Comparison of ENCODE assay signal across 8 mouse cellular contexts in genomic region chr11:115297214-115297826, GRCm38 (mm10). TPM values are rescaled to one million over a fixed set of nuclear protein-coding genes. Genes with fewer than 3 reads are reported as not detected.
A peak's percentile ranks its signal among the peaks of the same experiment; 100 is the strongest.
DNase-seq lines count a peak whose midpoint lies in the region; ATAC-seq and TF ChIP-seq lines count a peak whose summit lies in the region.

Gene Fads6, minus strand, starts transcription at chr11:115297663.

- under 1% methylated on average over 44 of the region's 44 CpGs for WGBS in embryonic facial prominence, embryonic 12.5 days
- WGBS in heart, embryonic 11.5 days (ENCODE audit: insufficient replicate concordance) = 1% methylated on average over 44 of the region's 44 CpGs
- WGBS in limb, embryonic 14.5 days = 2% methylated on average over 36 of the region's 44 CpGs
- WGBS in midbrain, embryonic 14.5 days = under 1% methylated on average over 44 of the region's 44 CpGs
- WGBS in stomach, postnatal 0 days = under 1% methylated on average over 42 of the region's 44 CpGs

- H3K27ac ChIP-seq in embryonic facial prominence, embryonic 12.5 days = no peak within 1 kb of the TSS
- no peak within 1 kb of the TSS for H3K27ac ChIP-seq in heart, embryonic 11.5 days (ENCODE audit: low read depth, low read length)
- no peak within 1 kb of the TSS for H3K27ac ChIP-seq in limb, embryonic 14.5 days (replicated peaks; ENCODE audit: low read depth, low read length)
- H3K27ac ChIP-seq in midbrain, embryonic 14.5 days (replicated peaks; ENCODE audit: low read depth, low read length) = peak within 1 kb of the TSS; percentile 49; the same call in 1 of the 2 replicates
- H3K27ac ChIP-seq in stomach, postnatal 0 days (replicated peaks) = peak within 1 kb of the TSS; percentile 24; the same call in 1 of the 2 replicates

- TF ChIP-seq EP300 in stomach, postnatal 0 days (optimal IDR thresholded peaks at IDR 0.05) = no peak

- TF ChIP-seq POLR2A in limb, embryonic 14.5 days (IDR thresholded peaks at IDR 0.05; ENCODE audit: borderline replicate concordance, extremely low read depth, insufficient read depth, insufficient read length) = no peak

- ATAC-seq in embryonic facial prominence, embryonic 12.5 days (ENCODE audit: insufficient number of reproducible peaks, insufficient read depth, low FRiP score, low TSS enrichment) = peak; percentile 42
- ATAC-seq in heart, embryonic 11.5 days (replicated peaks; ENCODE audit: insufficient number of reproducible peaks, low FRiP score, low TSS enrichment) = 0 out of 2 replicates have a peak, but pooled peaks have one; percentile 33
- ATAC-seq in limb, embryonic 14.5 days (ENCODE audit: low FRiP score, low read depth) = peak; percentile 23; the same call in 1 of the 2 replicates
- ATAC-seq in midbrain, embryonic 14.5 days (ENCODE audit: low FRiP score, low TSS enrichment) = peak; percentile 67; the same call in 1 of the 2 replicates
- ATAC-seq in stomach, postnatal 0 days (ENCODE audit: low FRiP score, low TSS enrichment) = peak; percentile 73

- H3K36me3 ChIP-seq in embryonic facial prominence, embryonic 12.5 days = no peaks in the 10 kb centered on the region
- no peaks in the 10 kb centered on the region for H3K36me3 ChIP-seq in heart, embryonic 11.5 days (ENCODE audit: control insufficient read depth, insufficient read depth, low read length)
- no peaks in the 10 kb centered on the region for H3K36me3 ChIP-seq in limb, embryonic 14.5 days (ENCODE audit: control insufficient read depth, insufficient read depth, low read length)
- H3K36me3 ChIP-seq in midbrain, embryonic 14.5 days (ENCODE audit: control insufficient read depth, insufficient read depth, low read length) = no peaks in the 10 kb centered on the region
- H3K36me3 ChIP-seq in stomach, postnatal 0 days (ENCODE audit: control insufficient read depth, insufficient read depth, low read length) = no peaks in the 10 kb centered on the region

- peaks cover 43% of the 10 kb centered on the region for H3K27me3 ChIP-seq in embryonic facial prominence, embryonic 12.5 days
- peaks cover 36% of the 10 kb centered on the region for H3K27me3 ChIP-seq in heart, embryonic 11.5 days (ENCODE audit: control insufficient read depth, insufficient read depth, low read length)
- H3K27me3 ChIP-seq in limb, embryonic 14.5 days (ENCODE audit: control insufficient read depth, insufficient read depth, low read length) = peaks cover 27% of the 10 kb centered on the region
- H3K27me3 ChIP-seq in midbrain, embryonic 14.5 days (ENCODE audit: control insufficient read depth, insufficient read depth, low read length) = no peaks in the 10 kb centered on the region; the same call in 1 of the 2 replicates
- no peaks in the 10 kb centered on the region for H3K27me3 ChIP-seq in stomach, postnatal 0 days (ENCODE audit: control insufficient read depth, insufficient read depth, low read length)

- peak within 1 kb of the TSS; percentile 49 for H3K9ac ChIP-seq in embryonic facial prominence, embryonic 12.5 days
- H3K9ac ChIP-seq in heart, embryonic 11.5 days (ENCODE audit: low read depth, low read length) = peak within 1 kb of the TSS; percentile 11
- peak within 1 kb of the TSS; percentile 49 for H3K9ac ChIP-seq in limb, embryonic 14.5 days (ENCODE audit: low read depth, low read length, severe bottlenecking)
- peak within 1 kb of the TSS; percentile 62 for H3K9ac ChIP-seq in midbrain, embryonic 14.5 days (replicated peaks; ENCODE audit: low read length)
- peak within 1 kb of the TSS; percentile 56 for H3K9ac ChIP-seq in stomach, postnatal 0 days (ENCODE audit: low read length)

- DNase-seq in B cell, adult 2 months = peak; percentile 47 to 50
- peak; percentile 86 for DNase-seq in adrenal gland, adult 8-10 months
- peak; percentile 71 for DNase-seq in kidney, adult 9 months
- no peak for DNase-seq in limb, embryonic 14.5 days (ENCODE audit: low spot score)
- peak; percentile 83 for DNase-seq in midbrain, embryonic 14.5 days
- DNase-seq in stomach, postnatal 0 days (ENCODE audit: low spot score) = peak; percentile 80

- peaks cover 8% of the 10 kb centered on the region; the same call in 1 of the 2 replicates for H3K4me1 ChIP-seq in embryonic facial prominence, embryonic 12.5 days
- peaks cover 4% of the 10 kb centered on the region; the same call in 1 of the 2 replicates for H3K4me1 ChIP-seq in heart, embryonic 11.5 days (ENCODE audit: control insufficient read depth, insufficient read depth, low read length)
- H3K4me1 ChIP-seq in limb, embryonic 14.5 days (ENCODE audit: control insufficient read depth, insufficient read depth, low read length) = no peaks in the 10 kb centered on the region
- 0 out of 2 replicates have a peak, but pooled peaks cover 8% of the 10 kb centered on the region for H3K4me1 ChIP-seq in midbrain, embryonic 14.5 days (ENCODE audit: control insufficient read depth, insufficient read depth, low read length)
- H3K4me1 ChIP-seq in stomach, postnatal 0 days (replicated peaks; ENCODE audit: control insufficient read depth, insufficient read depth) = peaks cover 3% of the 10 kb centered on the region; the same call in 1 of the 2 replicates

- peaks cover 6% of the 10 kb centered on the region; the same call in 1 of the 2 replicates for H3K9me3 ChIP-seq in embryonic facial prominence, embryonic 12.5 days
- no peaks in the 10 kb centered on the region for H3K9me3 ChIP-seq in heart, embryonic 11.5 days (replicated peaks; ENCODE audit: control insufficient read depth, low read length)
- H3K9me3 ChIP-seq in limb, embryonic 14.5 days (ENCODE audit: control insufficient read depth, low read length) = no peaks in the 10 kb centered on the region
- H3K9me3 ChIP-seq in midbrain, embryonic 14.5 days (ENCODE audit: control insufficient read depth, low read length) = no peaks in the 10 kb centered on the region
- H3K9me3 ChIP-seq in stomach, postnatal 0 days (ENCODE audit: control insufficient read depth, low read length) = no peaks in the 10 kb centered on the region

- H3K4me2 ChIP-seq in embryonic facial prominence, embryonic 12.5 days (replicated peaks) = peak within 1 kb of the TSS; percentile 81
- H3K4me2 ChIP-seq in heart, embryonic 11.5 days = peak within 1 kb of the TSS; percentile 75
- H3K4me2 ChIP-seq in limb, embryonic 14.5 days (replicated peaks; ENCODE audit: low read depth, low read length, severe bottlenecking) = peak within 1 kb of the TSS; percentile 84
- peak within 1 kb of the TSS; percentile 78 for H3K4me2 ChIP-seq in midbrain, embryonic 14.5 days (ENCODE audit: low read length)
- H3K4me2 ChIP-seq in stomach, postnatal 0 days (replicated peaks; ENCODE audit: low read depth) = peak within 1 kb of the TSS; percentile 81

- H3K4me3 ChIP-seq in embryonic facial prominence, embryonic 12.5 days = peak within 1 kb of the TSS; percentile 45
- peak within 1 kb of the TSS; percentile 40 for H3K4me3 ChIP-seq in heart, embryonic 11.5 days (ENCODE audit: low read depth, low read length)
- H3K4me3 ChIP-seq in limb, embryonic 14.5 days (replicated peaks; ENCODE audit: low read length) = peak within 1 kb of the TSS; percentile 41
- peak within 1 kb of the TSS; percentile 50 for H3K4me3 ChIP-seq in midbrain, embryonic 14.5 days (replicated peaks; ENCODE audit: low read depth, low read length)
- H3K4me3 ChIP-seq in stomach, postnatal 0 days (ENCODE audit: low read depth, low read length) = peak within 1 kb of the TSS; percentile 39

- TF ChIP-seq CTCF in stomach, postnatal 0 days (IDR thresholded peaks at IDR 0.05; ENCODE audit: low read depth) = peak; percentile 74

RNA-seq across cellular contexts. Expression of gene Fads6, which starts in this region (rescaled TPM):
- total RNA-seq in adrenal gland, adult 8-10 months (2022) = 100 to 1,000 TPM in 2 of 4 experiments, 10 to 100 TPM in 2; 43.3 to 117 (median 82.2) TPM
- polyA plus RNA-seq in embryonic facial prominence, embryonic 12.5 days (2016; fragmentation: Nextera tagmentation; extraction: Ambion mirVana) = 0.20 and 0.28 TPM in 2 replicates
- 0.89 and 1.2 TPM in 2 replicates for polyA plus RNA-seq in heart, embryonic 11.5 days (2014; fragmentation: Nextera tagmentation; extraction: Ambion mirVana)
- polyA plus RNA-seq in limb, embryonic 14.5 days (2012; rRNA removed) = 0.35 and 0.40 TPM in 2 replicates
- polyA plus RNA-seq in limb, embryonic 14.5 days (2014; fragmentation: Nextera tagmentation; extraction: Ambion mirVana) = 0.12 TPM in 1 of 2 replicates, not detected in the other
- 0.72 and 1.4 TPM in 2 replicates for polyA plus RNA-seq in midbrain, embryonic 14.5 days (2014; fragmentation: Nextera tagmentation; extraction: Ambion mirVana)
- 1.3 and 1.5 TPM in 2 replicates for polyA plus RNA-seq in stomach, postnatal 0 days (2015; fragmentation: Nextera tagmentation; extraction: Ambion mirVana)

Comparison
In these comparisons a context has a peak if more than half of its experiments do, and no peak if none do; other contexts are left out.
1. Peak in ATAC-seq, H3K4me3 ChIP-seq, H3K9ac ChIP-seq and H3K4me2 ChIP-seq in embryonic facial prominence, embryonic 12.5 days; RNA of the gene not detected or under 1 TPM.
2. Peak in ATAC-seq, H3K4me3 ChIP-seq, H3K9ac ChIP-seq and H3K4me2 ChIP-seq in limb, embryonic 14.5 days; RNA of the gene not detected or under 1 TPM.
3. ATAC-seq: peak in every context shown above with its lines; median percentile 73 in stomach, postnatal 0 days; 67 in midbrain, embryonic 14.5 days; 42 in embryonic facial prominence, embryonic 12.5 days; 33 in heart, embryonic 11.5 days; 23 in limb, embryonic 14.5 days.
4. H3K27ac ChIP-seq: peak in midbrain, embryonic 14.5 days (single experiment) and stomach, postnatal 0 days (single experiment); none in embryonic facial prominence, embryonic 12.5 days (single experiment), heart, embryonic 11.5 days (single experiment) and limb, embryonic 14.5 days (single experiment).
5. H3K9ac ChIP-seq: peak in every context shown above with its lines; median percentile 62 in midbrain, embryonic 14.5 days; 56 in stomach, postnatal 0 days; 49 in embryonic facial prominence, embryonic 12.5 days; 49 in limb, embryonic 14.5 days; 11 in heart, embryonic 11.5 days.
6. Peak in every context shown above with its lines, with median percentiles within 50 percentile points of each other: H3K4me2 ChIP-seq and H3K4me3 ChIP-seq.